Mouse (Mus musculus) megakaryocyte, embryonic 14.5 days (primary cell): ENCODE measurements around the gene Mtss1l.

ENCODE experiments used
- FLI1 ChIP-seq: IDR thresholded peaks from 2 replicates; pipeline ENCODE4 v1.6.1; 2012; ENCODE audit warnings: low read length, inconsistent platforms, mixed read lengths
- GATA1 ChIP-seq: IDR thresholded peaks from 3 replicates; pipeline ENCODE4 v1.6.1; 2012; ENCODE audit warnings: mixed read lengths, low read length, inconsistent platforms, borderline replicate concordance

DNA sequence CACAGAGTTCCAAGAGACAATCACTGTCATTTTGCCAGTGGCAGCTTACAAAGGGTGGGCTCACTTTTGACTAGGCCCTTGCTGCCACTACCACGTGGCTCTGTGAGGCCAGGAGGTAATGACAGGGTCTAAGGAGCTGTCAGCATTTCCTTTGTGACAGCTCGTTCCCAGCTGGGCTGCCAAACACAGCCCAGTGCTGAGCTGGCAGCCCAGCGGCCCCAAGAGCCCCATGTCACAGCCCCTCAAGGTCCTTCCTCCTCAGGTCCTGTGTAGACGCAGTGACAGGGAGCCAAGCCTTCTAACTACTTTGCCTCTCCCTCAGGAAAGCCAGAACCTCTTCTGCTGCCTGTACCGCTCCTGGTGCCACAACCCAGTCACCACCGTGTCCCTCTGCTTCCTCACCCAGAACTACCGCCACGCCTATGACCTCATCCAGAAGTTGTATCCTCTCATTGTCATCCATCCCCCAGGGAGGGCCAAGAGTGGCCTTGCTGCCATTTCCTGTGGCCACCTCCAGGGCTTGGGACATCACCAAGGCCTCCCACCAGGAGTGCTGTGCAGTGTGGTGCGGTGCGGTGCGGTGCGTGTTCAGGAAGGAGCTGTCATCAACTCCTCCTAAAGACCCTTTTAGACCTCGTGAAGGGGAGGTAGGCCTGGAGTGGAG lies 9.9 kb upstream of the Mtss1l start:
- TF ChIP-seq FLI1 (no peak), GATA1 (no peak)
